Mouse (Mus musculus): Measurements from ENCODE around the gene Ift20.

DNA sequence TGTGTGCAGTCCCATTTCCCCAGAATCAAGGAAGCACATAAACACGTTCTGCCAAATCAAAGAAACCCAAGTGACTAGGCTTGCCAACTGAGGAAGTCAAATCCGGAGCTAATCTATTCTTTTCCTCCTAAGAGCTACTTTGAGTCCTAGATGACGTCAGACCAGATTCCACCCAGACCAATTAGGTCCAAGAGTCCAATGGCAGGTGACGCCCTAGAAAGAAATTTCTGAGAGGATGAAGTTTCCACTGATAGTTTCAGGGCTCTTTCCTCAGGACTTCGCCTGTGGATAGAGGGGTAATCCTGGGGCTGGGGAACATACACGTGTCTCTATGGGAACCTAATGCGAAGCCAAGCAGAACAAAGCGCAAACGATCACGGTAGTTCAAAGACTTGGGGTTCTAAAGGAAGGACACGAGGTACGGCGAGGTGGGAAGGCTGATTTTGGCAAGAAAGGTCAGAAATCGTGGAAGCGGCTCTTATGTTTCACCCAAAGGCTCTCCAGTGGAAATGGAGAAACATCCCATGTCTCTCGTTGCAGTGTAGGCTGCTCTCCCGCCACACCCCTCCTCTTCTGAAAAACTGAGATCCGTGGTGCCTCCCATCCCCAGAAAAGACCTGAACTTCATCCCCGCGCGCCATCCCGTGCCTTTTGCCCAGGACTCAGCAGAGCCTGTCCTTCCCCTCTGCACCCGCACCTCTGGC lies 633 bp upstream of the Ift20 start:
- TF ChIP-seq POLR2A (IDR thresholded peaks at IDR 0.05; ENCODE audit: insufficient read depth, low read length) = no peak
- TF ChIP-seq CTCF (IDR thresholded peaks at IDR 0.05; ENCODE audit: low read depth, low read length) = no peak

Data from ES-Bruce4 (cell line).